Mouse (Mus musculus): ENCODE measurements around the gene Plscr3.

Plscr3 gene

GRCm38 (mm10) chr11:69864138-69864860, 18.1 kb downstream of the Plscr3 start:
- no peak for DNase-seq (ENCODE audit: low spot score in 2 of 2)

- DNase-seq (ENCODE audit: low spot score in 2 of 2): no peak
Measured at GRCm38 (mm10) chr11:69865561-69865960, 19.4 kb downstream of the Plscr3 start.

DNA sequence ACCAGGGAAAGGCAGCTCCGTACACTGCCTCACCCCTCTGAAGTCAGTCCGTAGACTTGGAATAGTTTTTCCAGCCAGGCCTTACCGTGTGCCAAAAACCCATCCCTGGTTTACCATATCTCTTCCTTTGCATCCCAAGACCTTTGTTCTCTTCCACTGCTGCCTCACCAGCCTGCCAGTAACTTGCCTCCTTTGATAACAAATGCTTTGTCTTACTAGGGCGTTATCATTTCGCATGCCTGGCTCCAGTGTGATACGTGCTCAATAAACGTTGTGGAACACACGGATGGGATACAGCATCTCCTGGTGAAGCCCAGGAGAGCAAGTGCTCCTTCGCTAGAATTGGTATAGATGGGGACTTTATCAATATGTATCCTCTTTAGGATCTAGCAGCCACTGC, 21.2 kb downstream of the Plscr3 start:
- DNase-seq (ENCODE audit: low spot score in 2 of 2): no peak

DNA sequence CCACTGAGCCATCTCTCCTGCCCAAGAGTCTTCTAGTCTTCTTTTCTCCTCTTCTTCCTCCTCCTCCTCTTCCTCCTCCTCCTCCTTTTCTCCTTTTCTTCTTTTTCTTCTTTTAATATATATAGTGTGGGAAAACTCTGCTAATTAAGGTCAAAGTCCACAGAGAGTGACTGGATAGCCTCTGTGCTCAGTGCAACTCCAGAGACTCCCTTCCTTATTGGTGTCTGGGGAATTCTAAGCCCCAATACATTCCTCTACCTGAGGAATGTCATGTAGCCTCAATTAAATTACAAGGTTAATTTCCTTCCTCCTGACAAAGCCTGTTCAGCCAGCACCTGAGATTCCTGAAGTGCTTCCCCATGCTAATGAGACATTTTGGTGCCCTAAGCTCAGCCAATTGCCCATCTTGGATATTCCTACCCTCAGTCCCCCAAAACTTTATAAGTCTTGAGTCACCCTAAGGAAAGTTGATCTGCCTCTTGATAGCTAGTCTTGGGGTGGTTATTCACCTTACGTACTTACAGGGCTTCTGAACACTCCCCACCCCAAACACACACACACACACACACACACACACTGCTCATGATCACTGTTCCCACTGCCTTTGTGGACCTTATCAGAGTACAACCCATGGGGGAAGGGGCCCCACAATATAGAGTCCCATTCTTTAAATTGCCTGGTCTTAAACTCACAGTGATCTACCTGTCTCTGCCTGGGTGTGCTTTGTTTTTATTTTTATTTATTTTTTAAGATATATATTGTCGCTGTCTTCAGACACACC, 24.3 kb downstream of the Plscr3 start:
- DNase-seq (ENCODE audit: low spot score in 2 of 2): no peak

DNA sequence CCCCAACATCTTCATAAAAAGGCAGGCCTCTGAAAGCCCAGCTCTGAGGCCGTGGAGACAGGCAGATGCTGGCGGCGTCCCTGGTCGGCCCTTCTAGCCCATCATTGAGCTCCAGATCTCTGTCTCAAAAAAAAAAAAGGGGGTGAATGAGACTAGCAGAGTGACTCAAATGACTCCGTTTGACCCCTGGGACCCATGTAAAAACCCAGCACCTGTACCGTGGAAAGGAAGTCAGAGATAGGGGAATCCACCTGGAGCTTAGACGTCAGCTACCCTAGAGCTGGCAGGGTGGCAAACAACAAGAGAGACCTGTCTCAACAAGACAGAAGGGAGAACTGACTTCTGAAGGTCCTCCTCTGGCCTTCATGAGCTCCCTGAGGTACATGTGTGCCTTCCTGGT, 25.6 kb downstream of the Plscr3 start:
- DNase-seq (ENCODE audit: low spot score in 2 of 2): no peak

DNA sequence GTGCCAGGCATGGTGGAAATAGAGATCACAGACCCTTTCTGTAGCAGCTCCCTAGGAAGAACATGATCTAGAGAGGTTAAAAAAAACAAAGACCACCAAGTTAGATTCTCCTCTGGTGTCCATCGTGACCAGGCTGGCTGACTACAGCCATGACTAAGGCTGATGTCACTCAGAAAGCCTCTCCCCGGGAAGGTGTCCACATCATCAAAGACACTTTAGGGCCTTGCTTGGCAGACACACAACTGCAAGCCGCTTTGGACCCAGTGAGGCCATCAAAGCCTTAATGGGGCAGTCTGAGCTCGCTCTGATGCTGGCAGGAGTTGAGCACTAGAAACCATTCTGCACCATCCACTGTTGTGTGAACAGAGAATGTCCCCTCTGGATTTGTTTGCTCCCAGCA, 26.3 kb downstream of the Plscr3 start:
- no peak for DNase-seq (ENCODE audit: low spot score in 2 of 2)

- no peak for DNase-seq (ENCODE audit: low spot score in 2 of 2)
Measured at GRCm38 (mm10) chr11:69876186-69876585, 30.0 kb downstream of the Plscr3 start.

- peak; percentile 51 to 72 for DNase-seq (ENCODE audit: low spot score in 2 of 2)
Measured at GRCm38 (mm10) chr11:69876867-69877266, 30.7 kb downstream of the Plscr3 start.

- no peak for DNase-seq (ENCODE audit: low spot score in 2 of 2)
Measured at GRCm38 (mm10) chr11:69877878-69878277, 31.7 kb downstream of the Plscr3 start, which contains the start of gene Tmem95. Gene Tmem95 (minus strand): TSS chr11:69878018.

- DNase-seq (ENCODE audit: low spot score in 2 of 2): no peak
Measured at GRCm38 (mm10) chr11:69878399-69878798, 32.2 kb downstream of the Plscr3 start.

- no peak for DNase-seq (ENCODE audit: low spot score in 2 of 2)
Measured at GRCm38 (mm10) chr11:69878952-69879351, 32.8 kb downstream of the Plscr3 start.

- DNase-seq (ENCODE audit: low spot score in 2 of 2): no peak
Measured at GRCm38 (mm10) chr11:69879711-69880110, 33.5 kb downstream of the Plscr3 start.

GRCm38 (mm10) chr11:69880506-69880852, 34.3 kb downstream of the Plscr3 start:
- DNase-seq (ENCODE audit: low spot score in 2 of 2): peak in 1 of 2 experiments; percentile 26

DNA sequence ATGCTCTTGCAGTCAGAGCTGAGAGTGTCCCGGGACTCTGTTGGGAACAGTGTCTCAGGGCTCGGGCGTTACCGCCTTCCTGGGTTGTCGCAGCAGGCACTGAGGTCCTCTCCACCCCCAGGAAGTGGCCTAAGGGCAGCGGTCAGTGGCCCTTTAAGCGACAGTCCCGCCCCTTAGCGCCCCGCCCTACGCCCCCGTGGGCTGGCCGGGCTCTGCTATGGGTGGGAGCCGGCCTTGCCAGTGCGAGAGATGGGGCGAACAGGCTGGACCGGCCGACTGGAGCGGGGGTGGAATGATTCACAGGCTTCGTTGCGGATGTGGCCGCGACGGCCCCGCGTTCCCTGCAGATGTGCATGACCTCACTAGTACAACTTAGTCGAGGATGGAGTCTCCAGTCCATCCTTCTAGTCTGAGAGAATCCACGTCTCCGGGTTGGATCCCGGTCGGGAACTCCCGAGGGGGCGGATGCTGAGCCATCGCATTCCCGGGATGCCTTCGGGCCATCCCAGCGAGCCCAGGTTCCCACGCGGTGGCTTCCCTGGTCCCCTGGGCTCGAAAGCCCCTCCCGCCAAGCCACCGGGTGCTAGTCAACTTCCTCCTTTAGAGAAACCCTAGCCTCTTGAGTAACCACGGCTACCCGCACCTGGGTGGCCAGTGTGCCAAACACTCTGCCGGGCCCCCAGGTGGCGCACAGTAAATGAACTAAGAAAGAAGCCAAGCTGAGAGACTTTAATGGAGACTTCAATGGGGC, 34.9 kb downstream of the Plscr3 start, which contains the start of gene Kctd11:
TSS of gene Kctd11 (minus strand) at position 554 of the 751 bp plus-strand sequence.
- peak; percentile 22 to 52 for DNase-seq (ENCODE audit: low spot score in 2 of 2)

- DNase-seq (ENCODE audit: low spot score in 2 of 2): no peak
Measured at GRCm38 (mm10) chr11:69881787-69882670, 35.9 kb downstream of the Plscr3 start.

DNA sequence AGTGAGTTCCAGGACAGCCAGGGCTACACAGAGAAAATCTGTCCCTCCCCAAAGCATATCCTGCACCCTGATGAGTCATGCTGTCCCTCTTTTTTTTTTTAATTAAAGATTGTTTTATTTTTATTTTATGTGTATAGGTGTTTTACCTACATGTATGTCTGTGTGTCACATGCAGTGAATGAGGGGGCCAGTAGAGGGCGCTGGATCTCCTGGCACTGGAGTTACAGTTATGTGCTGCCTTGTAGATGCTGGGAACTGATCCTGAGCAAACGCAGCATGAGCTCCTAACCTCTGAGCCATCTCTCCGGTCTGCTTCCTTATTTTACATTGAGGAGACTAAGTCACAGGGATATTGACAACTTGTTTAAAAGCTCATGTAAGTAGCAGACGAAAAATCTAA, 36.9 kb downstream of the Plscr3 start:
- no peak for DNase-seq (ENCODE audit: low spot score in 2 of 2)

DNA sequence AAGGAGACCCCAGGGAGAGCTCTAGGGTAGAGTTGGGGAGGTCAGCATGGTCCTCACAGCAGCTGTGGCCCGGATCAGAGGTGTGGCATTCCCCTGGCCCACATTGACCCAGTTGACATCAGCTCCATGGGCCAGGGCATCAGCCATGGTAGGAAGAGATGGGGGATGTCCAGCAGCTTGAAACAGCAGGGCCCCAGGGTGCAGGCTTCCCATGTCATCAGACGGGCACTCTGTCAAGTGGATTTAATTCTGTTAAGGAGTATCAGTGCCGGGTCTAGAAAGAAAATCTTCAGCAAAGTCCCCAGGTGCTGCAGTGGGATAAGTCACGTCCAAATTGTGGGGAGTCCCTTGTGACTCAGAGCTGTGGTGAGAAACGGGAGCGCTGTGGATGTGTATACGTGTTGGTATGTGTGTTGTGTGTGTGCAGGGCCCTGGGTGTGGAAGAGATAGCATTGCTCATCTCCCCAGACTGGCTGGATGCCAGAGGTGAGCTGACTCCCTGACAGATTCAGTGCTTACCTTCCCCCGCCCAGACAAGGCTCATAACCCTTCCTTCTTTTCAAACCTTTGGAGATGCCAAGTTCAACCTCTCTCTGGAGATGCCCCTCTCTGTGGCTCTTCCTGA, 37.5 kb downstream of the Plscr3 start:
- DNase-seq (ENCODE audit: low spot score in 2 of 2): no peak

DNA sequence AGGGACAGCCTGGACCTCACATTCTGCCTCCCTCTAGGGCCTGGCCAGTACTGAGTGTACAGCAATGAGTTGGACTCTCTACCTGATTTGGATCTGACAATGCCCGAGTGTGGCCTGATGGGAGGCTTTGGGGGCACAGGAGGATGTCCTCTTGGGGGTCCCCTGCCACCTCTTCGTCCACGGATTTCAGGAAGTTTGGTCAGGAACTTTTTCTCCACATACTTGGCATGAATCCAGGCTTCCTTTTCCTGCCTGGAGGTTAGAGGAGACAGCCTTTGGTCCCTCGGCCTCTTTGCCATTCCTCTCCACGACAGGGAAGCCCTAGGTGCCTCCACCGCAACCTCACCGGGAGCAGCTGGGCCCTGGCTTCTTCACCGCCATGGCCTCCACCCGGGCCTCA, 38.1 kb downstream of the Plscr3 start:
- no peak for DNase-seq (ENCODE audit: low spot score in 2 of 2)

- no peak for DNase-seq (ENCODE audit: low spot score in 2 of 2)
Measured at GRCm38 (mm10) chr11:69884663-69885062, 38.5 kb downstream of the Plscr3 start.

DNA sequence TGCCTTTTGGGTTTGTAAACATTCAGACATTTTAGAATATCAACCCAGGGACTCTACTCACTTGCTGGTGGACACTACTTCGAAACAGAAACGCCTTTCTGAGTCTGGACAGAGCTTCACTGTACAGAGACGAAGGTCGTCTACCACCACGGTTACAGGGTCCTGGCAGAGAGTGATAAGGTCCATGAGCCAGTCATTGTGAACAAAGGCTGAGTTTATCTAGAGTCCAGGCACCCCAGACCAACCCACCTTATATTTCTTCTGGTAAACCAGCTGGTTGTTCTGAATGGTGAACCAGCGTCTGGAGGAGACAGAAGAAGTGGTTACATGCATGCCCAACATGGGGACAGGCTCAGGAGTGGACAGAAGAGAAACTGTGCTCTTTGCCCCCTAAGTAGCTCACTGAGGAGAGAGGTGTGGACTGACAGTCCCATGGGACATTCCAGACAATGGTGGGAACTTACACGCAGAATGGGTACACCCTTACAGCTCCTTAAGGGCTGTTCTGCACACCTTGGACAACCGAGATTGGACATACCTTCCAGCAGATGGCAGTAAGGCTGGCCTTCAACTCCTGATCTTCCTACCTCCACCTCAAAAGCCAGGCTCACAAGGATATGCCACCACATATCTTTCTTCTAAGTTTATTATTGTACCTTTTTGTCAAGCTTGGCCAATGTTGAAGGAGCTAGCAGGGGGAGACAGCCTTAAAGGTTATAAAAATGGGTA, 40.9 kb downstream of the Plscr3 start:
- no peak for DNase-seq (ENCODE audit: low spot score in 2 of 2)
